Mouse (Mus musculus) limb, embryonic 13.5 days (tissue): ENCODE measurements around the gene Josd1. TPM values are rescaled to one million over a fixed set of nuclear protein-coding genes. Genes with fewer than 3 reads are reported as not detected.

Experiments used
- ATAC-seq: fragments of 200-750 bp; cut with Nextera tagmentation; 2 replicates; pipeline ENCODE4 v1.8.0; 2017; ENCODE audit warnings: low read depth, moderate number of reproducible peaks, moderate TSS enrichment; ENCODE audit not compliant: low FRiP score
- H3K27ac ChIP-seq: fragments of 300-500 bp; sonication (generic); 2 replicates; pipeline ENCODE4 v1.5.1; 2015; ENCODE audit warnings: inconsistent platforms, mild to moderate bottlenecking, moderate library complexity
- H3K27me3 ChIP-seq: fragments of 300-500 bp; sonication (generic); 2 replicates; pipeline ENCODE4 v1.6.1; 2015; ENCODE audit warnings: mild to moderate bottlenecking, inconsistent platforms
- H3K36me3 ChIP-seq: fragments of 300-500 bp; sonication (generic); 2 replicates; pipeline ENCODE4 v1.6.1; 2015; ENCODE audit warnings: inconsistent platforms, mild to moderate bottlenecking, moderate library complexity
- H3K4me1 ChIP-seq: fragments of 300-500 bp; sonication (generic); 2 replicates; pipeline ENCODE4 v1.6.1; 2015; ENCODE audit warnings: inconsistent platforms
- H3K4me2 ChIP-seq: fragments of 300-500 bp; sonication (generic); replicated peaks from 2 replicates; pipeline ENCODE4 v1.6.1; 2015; ENCODE audit warnings: inconsistent platforms, mild to moderate bottlenecking, moderate library complexity
- H3K4me3 ChIP-seq: fragments of 300-500 bp; sonication (generic); 2 replicates; pipeline ENCODE4 v1.5.1; 2015; ENCODE audit warnings: moderate library complexity, mild to moderate bottlenecking, inconsistent platforms
- H3K9ac ChIP-seq: fragments of 300-500 bp; sonication (generic); 2 replicates; pipeline ENCODE4 v1.6.1; 2015; ENCODE audit warnings: mild to moderate bottlenecking, inconsistent platforms
- H3K9me3 ChIP-seq: fragments of 300-500 bp; sonication (generic); 2 replicates; pipeline ENCODE4 v1.6.1; 2016; ENCODE audit warnings: inconsistent platforms
- WGBS: fragments of 180-500 bp; shearing (Covaris S2); methylation state at CpG from one replicate; pipeline ENCODE4 v1.1.7; 2015; 5-methylcytosine and 5-hydroxymethylcytosine counted together
- polyA plus RNA-seq: library from polyadenylated mRNA; unstranded; fragments of >200 nt; fragmentation: Nextera tagmentation; extraction: Ambion mirVana; gene quantifications from 2 replicates; pipeline ENCODE4 v1.2.1, GENCODE M21; 2015

The Josd1 gene
- 24.8 and 26.7 TPM in 2 replicates for polyA plus RNA-seq

DNA sequence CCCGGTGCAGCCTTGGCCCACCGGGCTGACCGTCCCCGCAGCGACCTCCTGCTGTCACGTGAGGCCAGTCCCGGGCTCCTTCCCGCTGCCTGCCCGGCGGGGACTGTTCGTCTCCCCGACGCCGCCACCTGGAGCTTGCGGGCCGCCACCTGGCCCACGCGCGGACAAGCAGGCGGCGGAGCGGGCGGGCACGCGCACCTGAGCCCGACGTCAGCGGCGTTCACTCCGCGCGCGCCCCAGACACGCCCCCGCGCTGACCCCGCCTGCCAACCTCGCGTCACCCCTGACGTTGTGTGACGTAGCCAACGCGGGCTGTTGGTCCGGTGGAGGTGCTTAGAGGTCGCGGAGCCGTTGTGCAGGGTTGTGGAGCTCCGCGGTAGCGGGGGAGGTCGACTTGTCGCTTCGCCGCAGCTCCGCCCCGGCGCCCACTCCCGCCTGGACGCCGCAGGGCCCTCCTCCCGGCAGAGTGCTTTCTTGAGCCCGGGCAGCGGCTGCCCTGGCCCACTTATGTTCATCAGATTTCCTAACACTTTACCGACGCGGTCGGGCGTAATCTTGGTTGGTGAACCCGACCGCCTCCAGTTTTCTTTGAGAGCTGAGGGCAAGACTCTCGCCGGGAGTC, at the start of gene Josd1:
TSS of gene Josd1 (minus strand) at position 274 of the 622 bp plus-strand sequence.
- H3K9ac ChIP-seq: peak within 1 kb of the TSS; percentile 96
- no peaks in the 10 kb centered on the region for H3K27me3 ChIP-seq
- no peaks in the 10 kb centered on the region for H3K9me3 ChIP-seq
- peak within 1 kb of the TSS; percentile 91 for H3K4me3 ChIP-seq
- H3K4me2 ChIP-seq: peak within 1 kb of the TSS; percentile 86
- under 1% methylated on average over 62 of the region's 72 CpGs for WGBS
- peak within 1 kb of the TSS; percentile 96 for H3K27ac ChIP-seq
- peak; percentile 66 for ATAC-seq
- H3K36me3 ChIP-seq: no peaks in the 10 kb centered on the region
- peaks cover 65% of the 10 kb centered on the region for H3K4me1 ChIP-seq

DNA sequence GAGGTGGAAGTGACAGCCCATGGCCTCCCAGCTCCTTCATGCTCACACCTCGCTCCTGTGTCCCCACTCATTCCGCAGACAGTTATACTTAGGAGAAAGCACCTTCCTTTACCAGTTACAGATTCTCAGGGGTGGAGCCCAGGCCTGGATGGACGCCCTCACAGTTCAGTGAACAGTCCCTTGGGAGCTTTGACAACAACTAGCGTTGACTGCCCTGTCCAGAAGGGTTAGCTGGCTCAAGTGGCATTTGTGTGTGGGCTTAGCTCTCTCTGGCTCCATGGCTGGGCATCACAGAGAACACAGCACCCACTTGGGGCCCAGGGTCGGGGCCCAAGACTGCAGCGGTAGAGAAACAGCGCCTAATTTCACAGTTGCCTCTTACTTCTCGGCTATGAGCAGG, 46.6 kb upstream of the Josd1 start:
- H3K27ac ChIP-seq: no peak overlapping the region
- peaks cover 7% of the 10 kb centered on the region for H3K4me1 ChIP-seq
- no peak for ATAC-seq
- H3K36me3 ChIP-seq: peaks cover 91% of the 10 kb centered on the region
- no peak overlapping the region for H3K9ac ChIP-seq
- no peak overlapping the region for H3K4me2 ChIP-seq
- WGBS: 87% methylated on average over 8 of the region's 8 CpGs
- H3K9me3 ChIP-seq: no peaks in the 10 kb centered on the region
- H3K4me3 ChIP-seq: no peak overlapping the region
- no peaks in the 10 kb centered on the region for H3K27me3 ChIP-seq

DNA sequence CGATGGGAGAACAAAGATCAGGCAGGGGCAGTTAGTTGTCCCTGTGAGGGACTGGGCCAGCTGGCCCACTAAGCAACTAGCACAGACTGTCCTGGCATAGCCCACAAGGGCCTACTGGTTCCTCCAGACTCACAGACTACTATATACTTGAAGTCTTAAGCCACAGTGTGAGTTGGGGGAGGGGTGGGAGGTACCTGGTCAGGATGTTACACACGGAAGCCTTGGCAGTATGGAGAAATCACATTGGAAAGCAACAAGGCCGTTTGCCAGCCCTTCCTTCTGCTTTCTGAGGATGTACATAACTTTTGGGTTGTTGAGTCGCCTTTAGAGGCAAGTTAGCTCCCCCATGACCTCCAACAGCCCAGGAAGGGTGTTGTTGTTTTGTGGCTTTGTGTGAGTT, 45.9 kb upstream of the Josd1 start:
- H3K27ac ChIP-seq: no peak overlapping the region
- H3K27me3 ChIP-seq: no peaks in the 10 kb centered on the region
- H3K9ac ChIP-seq: no peak overlapping the region
- H3K4me3 ChIP-seq: no peak overlapping the region
- H3K4me2 ChIP-seq: no peak overlapping the region
- H3K36me3 ChIP-seq: peaks cover 91% of the 10 kb centered on the region
- 70% methylated on average over 4 of the region's 4 CpGs for WGBS
- no peak for ATAC-seq
- H3K9me3 ChIP-seq: no peaks in the 10 kb centered on the region
- 0 out of 2 replicates have a peak, but pooled peaks cover 1% of the 10 kb centered on the region for H3K4me1 ChIP-seq

GRCm38 (mm10) chr15:79733192-79733591, 45.5 kb upstream of the Josd1 start:
- WGBS: 93% methylated on average over 8 of the region's 8 CpGs
- Histone ChIP-seq H3K4me1 (no peaks in the 10 kb centered on the region), H3K4me2 (no peak overlapping the region), H3K27me3 (no peaks in the 10 kb centered on the region), H3K36me3 (peaks cover 91% of the 10 kb centered on the region), H3K9ac (no peak overlapping the region), H3K4me3 (no peak overlapping the region), H3K9me3 (no peaks in the 10 kb centered on the region), H3K27ac (no peak overlapping the region)
- ATAC-seq: no peak

GRCm38 (mm10) chr15:79731554-79731953, 43.8 kb upstream of the Josd1 start:
- Histone ChIP-seq H3K4me1 (no peaks in the 10 kb centered on the region), H3K9ac (no peak overlapping the region), H3K4me3 (no peak overlapping the region), H3K4me2 (no peak overlapping the region), H3K27me3 (no peaks in the 10 kb centered on the region), H3K27ac (no peak overlapping the region), H3K36me3 (peaks cover 91% of the 10 kb centered on the region), H3K9me3 (no peaks in the 10 kb centered on the region)
- ATAC-seq: no peak
- 86% methylated on average over 7 of the region's 7 CpGs for WGBS

GRCm38 (mm10) chr15:79728731-79729388, 41.1 kb upstream of the Josd1 start:
- Histone ChIP-seq H3K4me1 (no peaks in the 10 kb centered on the region), H3K9me3 (no peaks in the 10 kb centered on the region), H3K9ac (no peak overlapping the region), H3K4me2 (no peak overlapping the region), H3K4me3 (no peak overlapping the region), H3K27me3 (no peaks in the 10 kb centered on the region), H3K36me3 (peaks cover 91% of the 10 kb centered on the region), H3K27ac (no peak overlapping the region)
- 90% methylated on average over 10 of the region's 10 CpGs for WGBS
- ATAC-seq: no peak

- Histone ChIP-seq H3K9ac (no peak overlapping the region), H3K4me1 (no peaks in the 10 kb centered on the region), H3K27ac (no peak overlapping the region), H3K27me3 (no peaks in the 10 kb centered on the region), H3K36me3 (peaks cover 87% of the 10 kb centered on the region), H3K4me3 (no peak overlapping the region), H3K9me3 (no peaks in the 10 kb centered on the region), H3K4me2 (no peak overlapping the region)
- ATAC-seq: no peak
- 81% methylated on average over 5 of the region's 5 CpGs for WGBS
These were observed 40.6 kb upstream of the Josd1 start for GRCm38 (mm10) chr15:79728311-79728710.

DNA sequence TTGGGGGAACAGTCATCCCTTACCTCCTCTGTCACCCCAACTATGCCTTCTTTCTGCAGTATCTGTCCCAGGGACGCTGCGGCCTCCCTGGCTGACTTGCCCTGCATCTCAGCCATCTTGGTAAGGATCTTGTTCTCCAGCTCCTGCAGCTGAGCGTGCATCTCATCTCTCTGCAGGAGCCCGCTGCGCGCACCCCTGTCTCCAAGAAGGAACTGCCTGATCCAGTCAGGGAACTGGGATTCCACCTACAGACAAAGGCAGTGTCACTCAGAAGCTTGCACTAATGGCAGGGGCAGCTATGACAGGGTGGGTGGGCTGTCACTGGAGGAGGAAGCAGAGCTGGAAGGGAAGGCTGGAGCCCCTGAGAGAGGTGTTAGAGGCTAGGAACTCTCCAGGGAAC, 40.1 kb upstream of the Josd1 start:
- H3K27me3 ChIP-seq: no peaks in the 10 kb centered on the region
- peaks cover 82% of the 10 kb centered on the region for H3K36me3 ChIP-seq
- no peak overlapping the region for H3K4me3 ChIP-seq
- no peak overlapping the region; the same call in 1 of the 2 replicates for H3K9ac ChIP-seq
- H3K4me2 ChIP-seq: no peak overlapping the region
- no peaks in the 10 kb centered on the region for H3K9me3 ChIP-seq
- no peak for ATAC-seq
- WGBS: 94% methylated on average over 6 of the region's 6 CpGs
- no peak overlapping the region for H3K27ac ChIP-seq
- no peaks in the 10 kb centered on the region for H3K4me1 ChIP-seq

- Histone ChIP-seq H3K4me3 (no peak overlapping the region), H3K27me3 (no peaks in the 10 kb centered on the region), H3K4me1 (0 out of 2 replicates have a peak, but pooled peaks cover 3% of the 10 kb centered on the region), H3K27ac (no peak overlapping the region), H3K9ac (no peak overlapping the region), H3K4me2 (no peak overlapping the region), H3K36me3 (peaks cover 78% of the 10 kb centered on the region), H3K9me3 (no peaks in the 10 kb centered on the region)
- WGBS: 91% methylated on average over 11 of the region's 11 CpGs
- ATAC-seq: no peak
These were observed 37.6 kb upstream of the Josd1 start for GRCm38 (mm10) chr15:79725190-79725789.

GRCm38 (mm10) chr15:79723439-79723838, 35.7 kb upstream of the Josd1 start:
- Histone ChIP-seq H3K4me1 (0 out of 2 replicates have a peak, but pooled peaks cover 3% of the 10 kb centered on the region), H3K9me3 (no peaks in the 10 kb centered on the region), H3K4me3 (no peak overlapping the region), H3K36me3 (peaks cover 79% of the 10 kb centered on the region), H3K27ac (no peak overlapping the region), H3K9ac (0 out of 2 replicates have a peak overlapping the region, but pooled peaks have one; percentile 25), H3K4me2 (no peak overlapping the region), H3K27me3 (no peaks in the 10 kb centered on the region)
- ATAC-seq: no peak
- WGBS: 26% methylated on average over 1 of the region's 1 CpGs

DNA sequence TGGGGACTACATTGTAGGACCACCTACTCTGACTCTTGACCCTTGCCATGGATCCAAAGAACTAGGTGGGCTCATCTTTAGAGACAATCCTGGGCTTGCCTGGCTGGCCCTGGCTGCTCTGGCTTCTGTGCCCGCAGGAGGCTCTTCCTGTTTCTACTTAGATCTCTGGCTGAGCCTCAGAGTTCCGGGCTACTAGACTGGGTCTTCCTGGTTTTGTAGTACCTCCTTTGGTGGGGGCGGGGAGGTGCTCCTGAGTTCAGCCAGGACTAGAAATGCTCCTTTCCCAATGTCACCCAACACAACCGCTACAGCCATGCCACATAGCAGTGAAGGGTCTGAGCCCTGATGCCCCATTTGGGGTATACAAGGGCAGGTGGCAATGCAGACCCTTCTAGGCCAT, 33.1 kb upstream of the Josd1 start:
- peaks cover 79% of the 10 kb centered on the region for H3K36me3 ChIP-seq
- no peak overlapping the region for H3K4me3 ChIP-seq
- H3K9me3 ChIP-seq: no peaks in the 10 kb centered on the region
- H3K9ac ChIP-seq: no peak overlapping the region
- no peak overlapping the region for H3K27ac ChIP-seq
- ATAC-seq: no peak
- 0 out of 2 replicates have a peak, but pooled peaks cover 3% of the 10 kb centered on the region for H3K4me1 ChIP-seq
- no peak overlapping the region for H3K4me2 ChIP-seq
- no peaks in the 10 kb centered on the region for H3K27me3 ChIP-seq
- WGBS: 83% methylated on average over 4 of the region's 4 CpGs

DNA sequence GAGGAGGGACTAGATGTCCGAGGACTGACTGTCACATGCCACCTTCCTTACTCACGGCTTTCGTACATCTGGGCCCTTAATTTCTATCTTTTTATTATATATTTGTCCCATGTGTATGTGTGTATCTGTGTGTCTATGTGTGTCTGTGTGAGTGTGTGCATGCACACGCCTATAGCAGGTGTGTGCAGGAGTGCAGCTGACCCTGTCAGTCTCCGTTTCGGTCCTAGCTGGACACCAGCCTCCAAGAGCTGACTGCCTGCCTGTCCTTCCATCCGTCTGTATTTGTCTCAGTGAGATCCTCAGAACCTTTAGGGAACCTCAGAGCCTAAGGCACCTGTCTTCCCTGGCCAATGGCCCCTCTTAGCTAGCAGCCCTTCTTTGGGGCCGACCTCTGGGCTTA, 32.5 kb upstream of the Josd1 start:
- Histone ChIP-seq H3K27me3 (no peaks in the 10 kb centered on the region), H3K4me3 (no peak overlapping the region)
- WGBS: 90% methylated on average over 8 of the region's 8 CpGs

More for the DNA sequence above, 32.5 kb upstream of the Josd1 start:
- Histone ChIP-seq H3K4me1 (0 out of 2 replicates have a peak, but pooled peaks cover 3% of the 10 kb centered on the region), H3K27ac (no peak overlapping the region), H3K36me3 (peaks cover 79% of the 10 kb centered on the region), H3K4me2 (no peak overlapping the region), H3K9me3 (no peaks in the 10 kb centered on the region), H3K9ac (no peak overlapping the region)
- no peak for ATAC-seq
